Mouse (Mus musculus) forebrain, postnatal 0 days (tissue): ENCODE data around the gene Mael. TPM values are rescaled to one million over a fixed set of nuclear protein-coding genes. Genes with fewer than 3 reads are reported as not detected.

Source experiments
- ATAC-seq: fragments of 200-750 bp; cut with Nextera tagmentation; 2 replicates; pipeline ENCODE4 v1.8.0; 2017; ENCODE audit warnings: mild to moderate bottlenecking, moderate library complexity
- DNase-seq: peaks from one replicate; pipeline ENCODE4 v3.0.0-alpha.2; 2015
- H3K27ac ChIP-seq: fragments of 300-500 bp; sonication (generic); 2 replicates; pipeline ENCODE4 v1.5.1; 2014; ENCODE audit warnings: low read depth, mild to moderate bottlenecking, antibody characterized with exemption, low read length, moderate library complexity, mixed read lengths
- H3K27me3 ChIP-seq: fragments of 300-500 bp; sonication (generic); 2 replicates; pipeline ENCODE4 v1.6.1; 2014; ENCODE audit warnings: mild to moderate bottlenecking, low read length, mixed read lengths; ENCODE audit not compliant: insufficient read depth
- H3K36me3 ChIP-seq: fragments of 300-500 bp; sonication (generic); 2 replicates; pipeline ENCODE4 v1.6.1; 2014; ENCODE audit warnings: mild to moderate bottlenecking, moderate library complexity; ENCODE audit not compliant: insufficient read depth
- H3K4me1 ChIP-seq: fragments of 300-500 bp; sonication (generic); 2 replicates; pipeline ENCODE4 v1.6.1; 2014; ENCODE audit warnings: antibody characterized with exemption; ENCODE audit not compliant: insufficient read depth
- H3K4me2 ChIP-seq: fragments of 300-500 bp; sonication (generic); 2 replicates; pipeline ENCODE4 v1.6.1; 2014; ENCODE audit warnings: low read depth, mild to moderate bottlenecking, moderate library complexity
- H3K4me3 ChIP-seq: fragments of 300-500 bp; sonication (generic); 2 replicates; pipeline ENCODE4 v1.5.1; 2014; ENCODE audit warnings: low read depth, low read length, mixed read lengths
- H3K9ac ChIP-seq: fragments of 300-500 bp; sonication (generic); 2 replicates; pipeline ENCODE4 v1.6.1; 2014; ENCODE audit warnings: mild to moderate bottlenecking
- H3K9me3 ChIP-seq: fragments of 300-500 bp; sonication (generic); 2 replicates; pipeline ENCODE4 v1.6.1; 2016; ENCODE audit warnings: low read length
- CTCF ChIP-seq: sonication (generic); IDR thresholded peaks from 2 replicates; pipeline ENCODE4 v1.5.1; 2016; ENCODE audit warnings: antibody characterized with exemption, control low read depth, low read depth
- WGBS: fragments of 180-500 bp; shearing (Covaris S2); extraction: QIAGEN DNeasy Blood & Tissue Kit; methylation state at CpG from one replicate; pipeline ENCODE4 v1.1.7; 2014; 5-methylcytosine and 5-hydroxymethylcytosine counted together
- polyA plus RNA-seq: library from polyadenylated mRNA; unstranded; fragments of >200 nt; fragmentation: Nextera tagmentation; extraction: Ambion mirVana; gene quantifications from 2 replicates; pipeline ENCODE4 v1.2.1, GENCODE M21; 2015
- total RNA-seq: library from RNA; depleted of rRNA; stranded (reverse); fragments of >200 nt; gene quantifications from 2 replicates; pipeline ENCODE4 v1.2.3, GENCODE M21; 2014

Gene Mael
- total and polyA plus RNA-seq, 2 experiments from 2014 or later = 0.10 TPM; not detected in 1

DNA sequence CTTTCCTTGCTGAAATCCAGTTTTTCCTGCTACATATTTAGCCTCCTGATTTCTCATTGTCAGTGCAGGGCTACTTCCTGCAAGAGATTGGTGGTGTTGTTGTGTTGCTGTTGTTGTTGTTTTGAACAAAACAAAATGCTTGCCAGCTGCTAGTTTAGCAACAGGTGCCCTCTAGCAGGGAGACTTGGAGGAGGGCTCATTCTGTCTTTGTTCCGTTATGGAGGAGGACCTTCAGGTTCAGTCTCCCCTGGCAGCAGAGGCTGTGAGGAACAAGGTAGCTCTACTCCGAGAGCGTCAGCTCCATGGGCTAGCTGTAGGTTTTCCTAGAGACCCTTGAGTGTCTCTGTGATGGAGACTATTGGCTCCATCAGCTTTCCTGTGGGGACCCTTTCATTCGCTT, 18.4 kb upstream of the Mael start:
- TF ChIP-seq CTCF = no peak
- H3K4me2 ChIP-seq = peak overlapping the region; percentile 88
- H3K27me3 ChIP-seq = no peaks in the 10 kb centered on the region
- DNase-seq (no peak), ATAC-seq (no peak)
- no peaks in the 10 kb centered on the region for H3K36me3 ChIP-seq
- peak overlapping the region; percentile 64; the same call in 1 of the 2 replicates for H3K4me3 ChIP-seq
- H3K4me1 ChIP-seq = 0 out of 2 replicates have a peak, but pooled peaks cover 9% of the 10 kb centered on the region
- peak overlapping the region; percentile 22; the same call in 1 of the 2 replicates for H3K9ac ChIP-seq
- H3K27ac ChIP-seq = peak overlapping the region; percentile 54; the same call in 1 of the 2 replicates
- WGBS = 48% methylated on average over 4 of the region's 4 CpGs
- no peaks in the 10 kb centered on the region for H3K9me3 ChIP-seq

DNA sequence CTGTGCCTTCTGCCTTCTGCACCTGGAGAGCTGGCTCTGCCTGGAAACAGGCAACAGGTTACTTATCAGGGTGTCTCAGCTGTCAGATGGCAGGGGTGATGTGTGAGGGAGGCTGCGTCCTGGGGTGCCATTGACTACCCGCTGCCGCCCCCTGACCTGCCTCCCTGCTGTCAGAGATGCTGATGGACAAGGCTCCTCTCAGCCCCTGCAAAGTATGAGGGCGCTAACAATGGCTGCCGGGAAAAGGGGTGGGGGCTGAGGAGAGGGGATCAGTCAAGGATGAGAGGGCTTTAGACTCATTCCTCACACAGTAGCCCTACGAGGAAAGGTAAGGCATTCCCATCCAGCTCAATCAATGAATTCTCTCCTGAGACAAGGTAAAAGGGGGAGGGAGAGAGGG, 17.8 kb upstream of the Mael start:
- H3K4me2 ChIP-seq = peak overlapping the region; percentile 88
- TF ChIP-seq CTCF = no peak
- DNase-seq (peak; percentile 13), ATAC-seq (peak; percentile 27; the same call in 1 of the 2 replicates)
- no peaks in the 10 kb centered on the region for H3K27me3 ChIP-seq
- 7% methylated on average over 6 of the region's 6 CpGs for WGBS
- peak overlapping the region; percentile 39 for H3K9ac ChIP-seq
- peak overlapping the region; percentile 64 for H3K4me3 ChIP-seq
- H3K27ac ChIP-seq = peak overlapping the region; percentile 54
- no peaks in the 10 kb centered on the region for H3K9me3 ChIP-seq
- H3K4me1 ChIP-seq = 0 out of 2 replicates have a peak, but pooled peaks cover 9% of the 10 kb centered on the region
- H3K36me3 ChIP-seq = no peaks in the 10 kb centered on the region

DNA sequence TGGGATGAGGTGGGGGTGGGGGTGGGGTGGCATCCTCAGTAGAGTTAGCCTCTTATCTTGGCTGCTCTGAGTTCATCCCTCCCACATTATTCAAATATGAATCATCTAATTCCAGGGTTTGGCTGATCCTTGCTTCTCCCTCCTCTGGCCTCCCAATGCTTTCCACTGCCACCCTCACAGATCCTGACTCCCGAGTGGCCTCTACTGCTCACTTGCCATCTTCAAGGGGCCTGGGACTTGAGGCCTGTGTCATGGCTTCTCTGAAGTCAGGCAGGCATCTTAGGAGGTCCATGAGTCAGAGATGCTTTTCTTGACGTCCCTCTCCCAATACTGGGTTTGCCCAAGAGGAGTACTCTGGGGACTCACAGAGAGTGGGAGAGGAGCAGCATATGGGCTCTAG, 17.1 kb upstream of the Mael start:
- Histone ChIP-seq H3K9ac (peak overlapping the region; percentile 39; the same call in 1 of the 2 replicates), H3K27me3 (no peaks in the 10 kb centered on the region), H3K4me3 (peak overlapping the region; percentile 64), H3K4me2 (peak overlapping the region; percentile 88), H3K27ac (no peak overlapping the region), H3K36me3 (no peaks in the 10 kb centered on the region), H3K9me3 (no peaks in the 10 kb centered on the region), H3K4me1 (0 out of 2 replicates have a peak, but pooled peaks cover 9% of the 10 kb centered on the region)
- TF ChIP-seq CTCF = no peak
- WGBS = 29% methylated on average over 2 of the region's 2 CpGs
- ATAC-seq (no peak), DNase-seq (no peak)

DNA sequence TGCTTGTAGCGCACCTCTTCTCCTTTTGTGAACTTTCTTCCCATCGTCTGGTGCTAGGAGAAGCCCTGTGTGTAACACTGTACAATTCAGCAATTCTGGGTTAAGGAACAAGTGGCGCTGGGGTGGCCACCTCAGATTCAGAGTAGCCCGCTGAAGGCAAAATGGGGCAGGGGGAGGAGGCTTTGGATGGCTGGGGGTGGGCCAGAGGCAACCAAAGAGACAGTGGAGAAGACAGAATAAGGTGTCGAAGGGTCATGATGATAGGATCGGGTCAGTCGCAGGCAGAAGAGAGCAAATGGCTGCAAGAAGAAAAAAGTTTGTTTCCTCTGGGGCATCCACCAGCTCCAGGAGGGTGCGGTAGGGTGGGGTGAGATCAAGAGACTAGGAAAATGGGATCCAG, 16.5 kb upstream of the Mael start:
- TF ChIP-seq CTCF = no peak
- Histone ChIP-seq H3K4me1 (0 out of 2 replicates have a peak, but pooled peaks cover 9% of the 10 kb centered on the region), H3K4me3 (peak overlapping the region; percentile 64), H3K9me3 (no peaks in the 10 kb centered on the region), H3K9ac (0 out of 2 replicates have a peak overlapping the region, but pooled peaks have one; percentile 59), H3K27me3 (no peaks in the 10 kb centered on the region), H3K36me3 (no peaks in the 10 kb centered on the region), H3K27ac (peak overlapping the region; percentile 55; the same call in 1 of the 2 replicates), H3K4me2 (peak overlapping the region; percentile 88)
- 20% methylated on average over 8 of the region's 8 CpGs for WGBS
- ATAC-seq = no peak
- DNase-seq = no peak

DNA sequence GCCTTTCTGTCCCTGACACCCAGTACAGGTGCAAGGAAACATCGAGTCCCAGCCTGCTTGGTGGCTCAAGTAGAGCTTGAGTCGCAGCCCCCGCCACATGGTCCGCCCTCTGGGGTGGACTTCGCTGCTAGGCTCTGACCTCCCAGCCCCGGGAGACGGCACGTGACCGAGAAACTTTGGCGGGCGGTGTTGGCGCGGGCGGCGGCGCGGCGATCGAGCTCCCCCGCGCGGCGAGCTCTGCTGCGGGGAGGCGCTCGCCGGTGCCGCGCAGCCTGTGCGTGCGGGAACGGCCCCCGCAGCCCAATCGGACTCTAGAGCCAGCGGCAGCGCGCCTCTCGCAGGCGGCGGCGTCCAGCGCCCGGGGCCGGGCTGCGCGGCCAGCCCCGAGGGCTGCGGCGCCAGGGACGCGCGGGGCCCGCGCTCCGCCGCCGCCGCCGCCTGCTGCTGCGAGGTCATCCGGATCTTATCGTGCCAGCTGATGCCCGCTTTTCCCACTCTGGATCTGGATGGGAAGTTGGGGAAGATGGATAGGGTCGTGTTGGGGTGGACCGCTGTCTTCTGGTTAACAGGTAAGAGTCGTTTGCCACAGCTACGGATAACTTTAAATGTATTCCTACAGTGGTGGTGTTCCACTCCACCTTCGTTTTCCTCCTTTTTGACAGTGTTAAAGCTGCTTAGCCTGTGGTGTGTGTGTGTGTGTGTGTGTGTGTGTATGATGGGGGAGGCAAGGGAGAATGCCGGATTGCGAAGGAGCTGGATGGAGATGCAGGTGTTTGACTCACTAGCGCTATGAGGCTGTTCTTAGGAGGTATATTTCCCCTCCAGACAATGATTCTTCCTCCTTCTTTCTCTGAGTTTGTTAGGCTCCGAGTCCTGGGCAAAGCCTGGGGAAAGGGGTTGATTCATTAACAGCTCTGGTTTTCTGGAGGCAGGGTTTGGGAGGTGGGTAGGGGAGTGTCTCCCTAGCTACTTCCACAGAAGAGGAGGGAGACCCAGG, 15.6 kb upstream of the Mael start, which contains the start of gene Ildr2:
Ildr2 (plus strand) TSS at position 242 of the 997 bp plus-strand sequence.
- Histone ChIP-seq H3K4me1 (0 out of 2 replicates have a peak, but pooled peaks cover 9% of the 10 kb centered on the region), H3K4me3 (peak within 1 kb of the TSS; percentile 64), H3K36me3 (no peaks in the 10 kb centered on the region), H3K9ac (peak within 1 kb of the TSS; percentile 59), H3K9me3 (no peaks in the 10 kb centered on the region), H3K27ac (peak within 1 kb of the TSS; percentile 66), H3K4me2 (peak within 1 kb of the TSS; percentile 88), H3K27me3 (no peaks in the 10 kb centered on the region)
- peak; percentile 53 for TF ChIP-seq CTCF
- 2% methylated on average over 72 of the region's 72 CpGs for WGBS
- DNase-seq (peak; percentile 63), ATAC-seq (peak; percentile 74)

DNA sequence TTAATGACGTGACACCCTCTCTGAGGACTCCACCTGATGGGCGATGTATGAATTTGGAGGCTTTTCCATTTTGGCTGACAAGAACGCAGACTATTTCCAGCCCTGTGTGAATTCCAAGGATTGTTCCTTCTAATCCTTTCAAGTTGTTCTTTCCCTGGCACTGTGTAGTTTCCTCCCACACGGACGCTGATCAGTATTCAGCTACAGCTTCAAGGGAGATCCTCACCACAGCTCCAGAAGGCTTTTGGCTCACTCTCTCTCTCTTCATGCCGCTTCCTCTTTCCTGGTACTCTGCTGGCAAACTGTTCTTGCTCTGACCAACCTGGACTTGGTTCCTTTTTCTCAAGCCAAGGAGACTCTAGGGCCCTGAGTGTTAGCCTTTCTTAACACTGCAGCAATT, 5.7 kb upstream of the Mael start:
- no peak for TF ChIP-seq CTCF
- no peaks in the 10 kb centered on the region for H3K9me3 ChIP-seq
- DNase-seq = no peak
- no peak overlapping the region for H3K9ac ChIP-seq
- H3K36me3 ChIP-seq = no peaks in the 10 kb centered on the region
- 39% methylated on average over 6 of the region's 6 CpGs for WGBS
- ATAC-seq = peak; percentile 47; the same call in 1 of the 2 replicates
- no peaks in the 10 kb centered on the region for H3K27me3 ChIP-seq
- H3K4me1 ChIP-seq = no peaks in the 10 kb centered on the region
- no peak overlapping the region for H3K27ac ChIP-seq
- no peak overlapping the region for H3K4me3 ChIP-seq
- no peak overlapping the region for H3K4me2 ChIP-seq

DNA sequence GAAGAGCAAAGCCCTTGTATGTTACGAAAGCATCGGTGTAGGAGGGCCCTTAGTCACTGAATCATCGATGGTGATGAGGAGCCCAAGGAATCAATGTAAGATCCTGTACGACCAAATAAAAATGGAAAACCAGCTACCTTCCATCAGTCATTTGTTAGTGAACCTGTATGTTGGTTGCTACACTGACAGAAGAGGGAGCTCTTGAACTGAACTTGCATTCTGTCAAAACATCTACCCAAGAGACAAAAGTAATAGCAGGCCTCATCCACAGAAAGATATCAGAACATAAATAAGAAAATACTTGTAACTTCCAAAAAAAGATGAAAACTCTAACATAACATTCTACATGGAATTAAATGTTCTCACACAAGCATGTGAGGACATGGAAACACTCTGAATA, 24.4 kb downstream of the Mael start:
- Histone ChIP-seq H3K4me3 (no peak overlapping the region), H3K4me2 (no peak overlapping the region), H3K9me3 (no peaks in the 10 kb centered on the region), H3K4me1 (no peaks in the 10 kb centered on the region), H3K36me3 (no peaks in the 10 kb centered on the region), H3K27me3 (no peaks in the 10 kb centered on the region), H3K9ac (no peak overlapping the region), H3K27ac (no peak overlapping the region)
- WGBS = 81% methylated on average over 4 of the region's 4 CpGs
- TF ChIP-seq CTCF = peak; percentile 50
- ATAC-seq (no peak), DNase-seq (peak; percentile 7)
